Comparison of ENCODE assay signal across 8 mouse cellular contexts in the genomic region with DNA sequence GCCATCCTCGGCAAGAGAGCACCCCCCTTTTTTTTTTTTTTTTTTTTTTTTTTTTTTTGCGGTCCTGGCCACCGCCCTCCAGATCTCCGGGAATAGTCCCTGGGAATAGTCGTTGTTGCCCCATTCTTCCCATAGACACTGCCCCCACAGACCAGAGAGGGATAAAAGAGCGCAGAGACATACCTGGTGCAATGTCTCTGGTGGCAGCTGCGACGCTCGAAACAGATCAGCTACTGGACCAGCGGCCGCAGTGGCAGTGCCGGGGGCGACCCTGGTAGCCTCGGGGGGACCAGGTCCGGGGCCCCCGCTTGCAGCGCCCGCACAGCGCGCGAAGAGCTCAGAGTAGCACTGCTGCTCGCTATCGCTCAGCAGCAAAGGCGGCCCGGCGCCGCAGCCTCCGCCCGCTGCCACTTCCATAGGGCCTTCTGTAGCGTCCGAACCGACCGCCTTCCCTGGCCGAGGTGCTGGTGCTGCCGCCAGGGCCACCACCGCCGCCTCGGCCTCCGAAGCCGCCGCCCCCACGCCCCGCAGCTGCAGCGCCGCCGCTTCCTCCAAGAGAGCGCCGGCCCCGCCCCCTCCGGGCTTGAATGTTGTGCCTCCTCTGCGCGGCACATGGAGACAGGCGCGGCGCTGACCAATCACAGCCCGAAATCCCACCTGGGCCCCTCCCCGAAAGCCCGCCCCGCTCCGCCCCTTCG. TPM values are rescaled to one million over a fixed set of nuclear protein-coding genes. Genes with fewer than 3 reads are reported as not detected.
DNase-seq lines count a peak whose midpoint lies in the region; ATAC-seq lines count a peak whose summit lies in the region.

Reps2 (minus strand) TSS at position 559 of the 698 bp plus-strand sequence.

- H3K4me2 ChIP-seq in hindbrain, embryonic 13.5 days = peak within 1 kb of the TSS; percentile 57

- DNase-seq in WW6 (ENCODE audit: low read depth, low spot score) = peak; percentile 50
- DNase-seq in cerebellum, postnatal 25 days = peak; percentile 80 to 91
- DNase-seq in frontal cortex, postnatal 25 days (ENCODE audit: low spot score in 2 of 2) = peak; percentile 36 to 52
- DNase-seq in layer of hippocampus, postnatal 36 days = peak; percentile 53 to 63
- DNase-seq in lung, postnatal 14 days = peak; percentile 83
- peak; percentile 81 for DNase-seq in retina, postnatal 1 day
- peak; percentile 75 for DNase-seq in thymus, postnatal 4 days

- H3K4me1 ChIP-seq in hindbrain, embryonic 13.5 days (replicated peaks) = no peaks in the 10 kb centered on the region

- peak within 1 kb of the TSS; percentile 78 for H3K9ac ChIP-seq in hindbrain, embryonic 13.5 days

- WGBS in hindbrain, embryonic 13.5 days = 17% methylated on average over 49 of the region's 61 CpGs

- H3K4me3 ChIP-seq in hindbrain, embryonic 13.5 days = peak within 1 kb of the TSS; percentile 60

- H3K27ac ChIP-seq in hindbrain, embryonic 13.5 days = no peak within 1 kb of the TSS

- H3K9me3 ChIP-seq in hindbrain, embryonic 13.5 days = no peaks in the 10 kb centered on the region

- peaks cover 28% of the 10 kb centered on the region; the same call in 1 of the 2 replicates for H3K27me3 ChIP-seq in hindbrain, embryonic 13.5 days

- H3K36me3 ChIP-seq in hindbrain, embryonic 13.5 days = no peaks in the 10 kb centered on the region

- ATAC-seq in hindbrain, embryonic 13.5 days (ENCODE audit: low FRiP score) = peak; percentile 98

RNA-seq across cellular contexts. Expression of gene Reps2, which starts in this region (rescaled TPM):
- 1.7 and 1.9 TPM in 2 replicates for polyA plus RNA-seq in hindbrain, embryonic 13.5 days (2015; fragmentation: Nextera tagmentation; extraction: Ambion mirVana)
- 100 to 1,000 TPM; 156 to 165 TPM for total RNA-seq in layer of hippocampus, postnatal 36 days (2021)
